Mouse (Mus musculus) brain, embryonic 18.5 days (tissue): ENCODE measurements at regions not wholly inside any gene's neighbourhood (a gene's known extent, or its start where the extent isn't known, plus 50 kb on each side); places are given as distances from the start of the nearest gene placed in this dataset.

Experiments
- DNase-seq: peaks from one replicate; pipeline ENCODE4 v3.0.0-alpha.2; 2012; ENCODE audit warnings: low read depth, low spot score

DNA sequence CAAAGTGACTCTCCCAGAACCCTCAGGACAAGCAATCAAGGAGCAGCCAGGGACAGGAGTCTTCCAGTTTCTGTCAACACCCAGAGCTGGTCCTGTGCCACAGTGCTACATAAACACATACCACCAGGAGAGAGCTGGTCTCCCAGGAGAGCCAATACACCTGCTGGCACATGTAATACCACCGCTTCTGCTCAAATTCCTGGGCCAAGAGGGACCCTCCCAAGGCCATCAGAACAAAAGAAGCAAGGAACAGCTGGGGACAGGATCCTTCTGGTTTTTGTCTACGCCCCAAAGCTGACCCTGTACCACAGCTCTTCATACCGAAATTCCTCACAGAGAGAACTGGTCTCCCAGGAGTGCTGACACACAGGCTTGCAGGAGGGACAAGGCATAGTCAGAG is 695.4 kb upstream of the Tbl1xr1 start:
- DNase-seq, result no peak

DNA sequence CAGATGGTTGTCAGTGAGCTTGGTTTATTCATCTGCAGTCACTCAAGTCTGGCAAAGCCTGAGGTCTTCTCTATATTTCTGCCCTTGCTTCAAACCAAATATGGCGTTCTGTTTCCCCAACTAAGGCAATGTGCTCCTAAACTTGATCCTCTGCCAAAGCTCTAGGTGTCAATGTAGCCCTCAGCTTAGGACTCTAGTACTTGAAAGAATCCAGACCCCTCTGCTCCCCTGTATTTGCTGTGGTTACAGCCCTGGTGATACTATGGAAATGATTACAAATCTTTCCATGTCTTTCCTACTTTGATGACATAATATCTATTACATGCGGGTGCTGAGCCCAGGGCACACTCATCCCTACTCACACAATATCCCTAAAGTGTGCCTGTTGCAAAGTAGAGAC is 672.9 kb upstream of the Tbl1xr1 start:
- DNase-seq, result no peak

DNA sequence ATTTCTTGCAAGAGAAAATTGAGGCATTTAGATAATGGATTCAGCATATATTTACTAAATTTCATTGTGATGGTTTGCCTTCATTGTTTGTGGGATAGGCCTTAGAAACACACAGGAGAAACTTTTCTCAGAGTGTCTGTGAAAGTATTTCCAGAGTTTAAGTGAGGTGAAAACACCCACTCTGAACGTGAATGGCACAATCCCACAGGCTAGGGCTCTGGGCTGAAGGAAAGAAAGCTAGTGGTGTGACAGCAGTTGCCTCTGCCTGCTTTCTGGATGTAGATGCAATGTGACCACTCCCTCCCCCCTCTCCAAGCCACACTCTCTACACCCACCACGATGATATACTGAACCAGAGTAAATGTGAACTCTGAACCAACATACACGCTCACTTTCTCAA is 672.4 kb upstream of the Tbl1xr1 start:
- DNase-seq, result no peak

GRCm38 (mm10) chr3:21407077-21407476 is 669.4 kb upstream of the Tbl1xr1 start:
- no peak for DNase-seq

GRCm38 (mm10) chr3:21412010-21412409 is 664.4 kb upstream of the Tbl1xr1 start:
- no peak for DNase-seq

- no peak for DNase-seq
Measured at GRCm38 (mm10) chr3:21423139-21423538, 653.3 kb upstream of the Tbl1xr1 start.

GRCm38 (mm10) chr3:21426538-21426937 is 649.9 kb upstream of the Tbl1xr1 start:
- no peak for DNase-seq

GRCm38 (mm10) chr3:21427408-21428031 is 648.9 kb upstream of the Tbl1xr1 start:
- DNase-seq, result peak; percentile 43

- no peak for DNase-seq
Measured at GRCm38 (mm10) chr3:21428120-21428519, 648.3 kb upstream of the Tbl1xr1 start.

- DNase-seq, result no peak
Measured at GRCm38 (mm10) chr3:21464245-21464644, 612.2 kb upstream of the Tbl1xr1 start.

GRCm38 (mm10) chr3:21466113-21466645 is 610.3 kb upstream of the Tbl1xr1 start:
- no peak for DNase-seq

DNA sequence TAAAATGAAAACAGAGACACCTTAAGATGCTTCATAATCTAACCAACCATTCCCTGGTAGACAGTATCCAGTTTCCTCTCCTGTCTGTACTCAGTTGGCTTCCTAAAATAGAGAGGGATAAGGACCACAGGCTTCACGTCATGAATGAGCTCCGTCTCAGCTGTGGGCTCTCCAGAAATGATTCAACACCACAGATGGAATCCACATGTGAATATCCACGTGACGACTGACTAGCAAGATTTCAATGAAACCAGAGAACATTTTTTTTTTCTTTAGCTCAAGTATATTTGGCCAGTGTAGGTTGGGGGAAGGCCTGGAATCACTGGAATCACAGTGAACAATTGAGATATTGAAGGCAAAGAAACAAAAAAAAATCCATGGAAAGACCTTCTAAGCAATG is 599.1 kb upstream of the Tbl1xr1 start:
- no peak for DNase-seq

DNA sequence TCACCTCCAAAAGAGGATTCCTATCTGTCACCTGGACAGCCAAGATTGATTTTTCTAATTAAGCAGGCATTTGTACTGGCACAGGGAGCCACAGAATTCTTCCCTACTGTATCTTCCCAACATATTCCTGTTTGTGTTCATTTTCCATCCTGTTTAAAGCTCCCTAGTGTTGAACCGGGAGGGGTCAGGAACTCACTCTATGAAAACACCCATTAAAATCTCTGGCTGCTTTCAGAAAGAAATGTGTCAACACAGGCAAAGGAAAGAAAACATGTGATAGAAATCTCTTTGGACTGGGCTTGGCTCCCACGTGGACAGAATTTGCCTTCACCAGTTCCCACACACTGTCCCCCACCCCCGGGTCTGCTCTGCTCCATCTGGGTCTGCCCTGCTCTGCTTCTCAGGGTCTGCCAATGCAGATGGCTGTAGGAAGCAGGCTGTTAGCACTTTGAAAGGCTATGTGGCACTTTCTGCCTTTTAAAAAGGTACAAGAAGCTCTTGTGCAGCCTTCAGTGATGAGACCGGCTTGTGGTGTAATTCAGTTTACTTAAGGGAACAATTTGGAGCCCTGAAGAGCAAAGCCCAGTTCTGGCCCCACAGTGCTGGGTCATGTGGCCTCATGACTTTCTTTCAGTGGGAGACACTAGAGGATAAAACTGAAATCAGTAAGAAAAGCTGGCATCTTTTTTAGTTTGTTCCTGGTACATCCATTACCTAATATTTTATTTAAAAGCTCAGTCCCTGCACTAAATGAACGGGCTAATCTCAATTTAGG is 597.2 kb upstream of the Tbl1xr1 start:
- DNase-seq, result peak; percentile 62

- no peak for DNase-seq
Measured at GRCm38 (mm10) chr3:21479846-21480245, 596.6 kb upstream of the Tbl1xr1 start.

DNA sequence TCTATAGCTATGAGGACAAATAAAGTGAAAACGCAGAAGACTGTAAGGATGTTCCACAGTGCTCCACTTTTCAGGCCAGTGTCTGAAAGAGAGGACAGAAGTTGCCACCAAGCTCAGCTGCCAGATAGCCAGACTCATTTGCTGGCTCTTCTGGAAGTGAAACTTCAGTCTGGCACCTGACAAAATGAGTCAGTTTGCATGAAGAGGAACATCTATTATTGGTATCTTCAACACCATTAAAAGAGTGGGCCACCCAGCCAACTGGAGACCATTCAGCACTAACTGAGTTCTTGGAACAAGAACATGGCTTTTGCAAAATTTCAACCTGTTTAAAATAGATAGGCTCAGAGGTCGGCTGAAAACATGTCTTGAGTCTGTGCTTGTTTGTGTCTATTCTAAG is 592.4 kb upstream of the Tbl1xr1 start:
- DNase-seq, result no peak

DNA sequence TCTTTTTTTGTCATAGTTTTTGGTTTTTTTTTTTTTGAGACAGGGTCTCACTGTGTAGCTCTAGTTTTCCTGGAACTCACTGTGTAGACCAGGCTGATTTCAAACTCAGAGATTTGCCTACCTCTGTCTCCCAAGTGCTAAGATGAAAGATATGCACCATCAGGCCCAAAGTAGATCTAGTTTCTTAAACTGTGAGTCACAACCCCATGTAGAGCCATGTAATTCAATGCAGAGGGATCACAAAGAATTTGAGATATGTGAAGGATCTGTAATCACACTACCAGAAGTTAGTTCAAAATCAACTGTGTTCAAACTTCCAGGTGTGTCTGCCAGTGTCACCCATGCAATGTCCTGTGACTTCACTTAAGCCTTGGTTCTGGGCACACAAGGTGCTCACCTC is 591.0 kb upstream of the Tbl1xr1 start:
- DNase-seq, result no peak

DNA sequence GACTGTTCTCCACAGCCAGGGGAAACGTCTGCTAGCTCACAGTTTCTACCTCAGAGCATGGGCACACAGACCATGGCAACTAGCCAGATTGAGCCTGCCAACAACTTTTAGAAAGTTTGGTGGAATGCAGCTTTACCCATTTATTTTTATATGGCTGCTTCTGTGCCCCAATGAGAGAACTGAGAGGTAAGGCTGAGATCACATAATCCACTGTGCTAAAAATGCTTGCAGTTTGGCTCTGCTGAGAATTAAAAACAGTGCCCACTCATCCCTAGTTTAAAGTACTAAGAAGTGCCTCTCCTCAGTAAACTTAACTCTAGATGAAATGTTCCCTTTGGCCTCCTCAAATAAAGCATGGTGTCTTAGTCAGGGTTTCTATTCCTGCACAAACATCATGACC is 586.9 kb upstream of the Tbl1xr1 start:
- DNase-seq, result no peak

- no peak for DNase-seq
Measured at GRCm38 (mm10) chr3:21492413-21492812, 584.0 kb upstream of the Tbl1xr1 start.

DNA sequence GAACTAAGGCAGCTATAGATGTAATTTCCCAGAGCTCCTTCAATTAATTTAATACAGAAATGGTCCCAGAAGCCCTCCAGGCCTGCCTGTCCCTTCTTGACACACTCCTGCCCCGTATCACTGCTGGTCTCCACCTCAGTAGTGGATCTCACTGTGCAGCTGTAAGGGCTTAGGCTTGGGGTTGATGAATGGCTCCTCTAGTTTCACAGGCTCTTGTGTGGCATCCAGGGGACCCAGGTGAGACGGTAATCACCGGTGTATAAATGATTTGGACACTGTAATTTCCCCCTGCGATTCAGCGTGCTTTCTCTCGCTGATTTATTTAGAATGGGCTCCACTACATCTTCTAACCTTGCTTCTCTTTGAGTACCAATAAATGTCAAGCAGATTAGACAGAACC is 583.1 kb upstream of the Tbl1xr1 start:
- DNase-seq, result no peak

- DNase-seq, result no peak
Measured at GRCm38 (mm10) chr3:21494904-21495303, 581.5 kb upstream of the Tbl1xr1 start.

DNA sequence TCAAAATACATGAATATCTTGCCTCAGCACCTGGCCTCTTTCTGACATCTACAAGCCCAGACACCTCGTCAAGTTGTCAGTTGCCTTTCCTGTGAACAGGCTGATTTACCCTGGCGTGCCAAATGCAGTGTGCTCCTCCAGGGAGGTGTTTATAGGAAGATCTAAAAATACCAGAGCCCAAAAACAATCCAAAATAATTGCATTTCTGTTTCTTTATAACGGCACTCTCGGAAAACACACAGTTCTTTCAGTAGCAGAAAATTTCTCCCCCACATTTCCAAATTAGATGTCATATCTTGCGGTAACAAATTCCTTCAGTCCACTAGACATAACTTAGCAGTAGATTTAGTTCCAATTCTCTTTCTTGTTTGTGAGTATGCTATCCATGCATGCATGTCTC is 580.8 kb upstream of the Tbl1xr1 start:
- no peak for DNase-seq

GRCm38 (mm10) chr3:21496166-21496565 is 580.3 kb upstream of the Tbl1xr1 start:
- DNase-seq, result no peak

DNA sequence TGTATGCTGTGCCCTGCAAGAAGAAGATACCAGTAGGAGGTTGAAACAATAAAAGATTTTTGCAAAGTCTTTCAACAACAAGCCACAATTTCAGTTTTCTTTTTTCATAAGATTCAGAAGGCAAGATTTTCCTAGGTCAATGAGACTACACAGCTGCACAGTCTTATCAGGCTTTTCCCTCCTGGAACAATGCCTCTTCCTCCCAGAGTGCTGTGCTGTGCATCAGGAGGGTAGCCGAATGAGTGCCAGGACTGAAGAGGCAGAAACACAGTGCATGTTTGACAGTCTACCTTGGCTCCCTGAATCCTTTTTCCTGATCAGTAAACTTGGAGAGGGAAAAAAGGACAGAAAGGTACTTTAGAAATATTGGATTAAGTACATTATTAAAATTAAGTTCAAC is 579.4 kb upstream of the Tbl1xr1 start:
- DNase-seq, result no peak
